Mouse (Mus musculus) limb, embryonic 14.5 days (tissue): ENCODE measurements around the gene Msh5. TPM values are rescaled to one million over a fixed set of nuclear protein-coding genes. Genes with fewer than 3 reads are reported as not detected.
A peak's percentile ranks its signal among the peaks of the same experiment; 100 is the strongest.

ENCODE experiments used
- ATAC-seq: fragments of 200-750 bp; cut with Nextera tagmentation; 2 replicates; pipeline ENCODE4 v1.8.0; 2017; ENCODE audit warnings: low read depth, moderate number of reproducible peaks, moderate TSS enrichment; ENCODE audit not compliant: low FRiP score
- DNase-seq: peaks from one replicate; pipeline ENCODE4 v3.0.0-alpha.2; 2015; ENCODE audit warnings: low spot score
- H3K27ac ChIP-seq: fragments of 300-500 bp; sonication (generic); replicated peaks from 2 replicates; pipeline ENCODE4 v1.5.1; 2014; ENCODE audit warnings: low read depth, mild to moderate bottlenecking, low read length, moderate library complexity, mixed read lengths
- H3K27me3 ChIP-seq: fragments of 300-500 bp; sonication (generic); 2 replicates; pipeline ENCODE4 v1.6.1; 2014; ENCODE audit warnings: low read length, mixed read lengths; ENCODE audit not compliant: control insufficient read depth, insufficient read depth
- H3K36me3 ChIP-seq: fragments of 300-500 bp; sonication (generic); 2 replicates; pipeline ENCODE4 v1.6.1; 2014; ENCODE audit warnings: mild to moderate bottlenecking, low read length, moderate library complexity, mixed read lengths; ENCODE audit not compliant: control insufficient read depth, insufficient read depth
- H3K4me1 ChIP-seq: fragments of 300-500 bp; sonication (generic); 2 replicates; pipeline ENCODE4 v1.6.1; 2014; ENCODE audit warnings: antibody characterized with exemption, low read length, mixed read lengths; ENCODE audit not compliant: control insufficient read depth, insufficient read depth
- H3K4me2 ChIP-seq: fragments of 300-500 bp; sonication (generic); replicated peaks from 2 replicates; pipeline ENCODE4 v1.6.1; 2014; ENCODE audit warnings: low read depth, mild to moderate bottlenecking, low read length, moderate library complexity; ENCODE audit not compliant: severe bottlenecking
- H3K4me3 ChIP-seq: fragments of 300-500 bp; sonication (generic); replicated peaks from 2 replicates; pipeline ENCODE4 v1.5.1; 2014; ENCODE audit warnings: low read length
- H3K9ac ChIP-seq: fragments of 300-500 bp; sonication (generic); 2 replicates; pipeline ENCODE4 v1.6.1; 2014; ENCODE audit warnings: mild to moderate bottlenecking, low read depth, low read length, moderate library complexity; ENCODE audit not compliant: severe bottlenecking
- H3K9me3 ChIP-seq: fragments of 300-500 bp; sonication (generic); 2 replicates; pipeline ENCODE4 v1.6.1; 2016; ENCODE audit warnings: low read length; ENCODE audit not compliant: control insufficient read depth
- POLR2A ChIP-seq: fragments of 200-500 bp; IDR thresholded peaks from 2 replicates; pipeline ENCODE4 v1.8.0; 2012; ENCODE audit warnings: inconsistent platforms, mild to moderate bottlenecking, moderate library complexity, borderline replicate concordance; ENCODE audit not compliant: insufficient read depth, insufficient read length; ENCODE audit errors: extremely low read depth
- WGBS: fragments of 180-500 bp; shearing (Covaris S2); extraction: QIAGEN DNeasy Blood & Tissue Kit; methylation state at CpG from one replicate; pipeline ENCODE4 v1.1.7; 2014; 5-methylcytosine and 5-hydroxymethylcytosine counted together
- polyA plus RNA-seq, 2 experiments: library from polyadenylated mRNA; depleted of rRNA in 1 of 2; stranded (reverse) in 1 of 2; unstranded in 1 of 2; fragments of >200 nt; fragmentation: Nextera tagmentation in 1 of 2; extraction: Ambion mirVana in 1 of 2; gene quantifications; 2 replicates each; pipeline versions ENCODE4 v1.2.1 to v1.2.3; 2012 to 2014

Msh5 gene
- polyA plus RNA-seq, 2 experiments, result 3.5 to 6.4 TPM

DNA sequence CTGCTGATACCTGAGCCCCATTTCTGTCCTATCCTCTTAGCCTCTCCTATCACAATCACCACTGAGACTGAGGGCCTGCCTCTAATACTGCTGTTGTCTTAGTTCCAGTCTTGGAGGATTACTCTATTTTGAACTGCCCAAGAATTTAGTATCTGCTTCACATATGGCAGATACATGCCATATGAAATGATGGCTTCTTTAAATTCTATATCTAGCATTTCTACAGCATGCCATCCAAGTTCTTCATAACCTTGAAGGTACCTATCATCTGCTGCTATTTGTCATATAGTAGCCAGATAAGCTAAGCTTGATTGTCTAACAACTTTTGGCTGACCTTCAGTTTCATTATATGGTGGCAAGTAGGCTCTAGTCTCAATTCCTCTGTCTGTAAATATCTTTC is 51.8 kb downstream of the Msh5 start:
- TF ChIP-seq POLR2A, result no peak
- no peak overlapping the region for H3K27ac ChIP-seq
- no peak for ATAC-seq
- H3K4me2 ChIP-seq, result no peak overlapping the region
- H3K9me3 ChIP-seq, result no peaks in the 10 kb centered on the region
- H3K4me1 ChIP-seq, result peaks cover 4% of the 10 kb centered on the region; the same call in 1 of the 2 replicates
- no peak overlapping the region for H3K9ac ChIP-seq
- no peak overlapping the region for H3K4me3 ChIP-seq
- peaks cover 19% of the 10 kb centered on the region for H3K36me3 ChIP-seq
- no peaks in the 10 kb centered on the region for H3K27me3 ChIP-seq
- DNase-seq, result no peak

GRCm38 (mm10) chr17:34984218-34984617 is 62.3 kb downstream of the Msh5 start:
- H3K4me1 ChIP-seq, result peaks cover 8% of the 10 kb centered on the region
- DNase-seq, result peak; percentile 14
- no peak overlapping the region for H3K27ac ChIP-seq
- peaks cover 28% of the 10 kb centered on the region for H3K36me3 ChIP-seq
- H3K4me3 ChIP-seq, result no peak overlapping the region
- 80% methylated on average over 2 of the region's 2 CpGs for WGBS
- ATAC-seq, result no peak
- no peaks in the 10 kb centered on the region for H3K27me3 ChIP-seq
- no peak overlapping the region for H3K4me2 ChIP-seq
- no peak for TF ChIP-seq POLR2A
- H3K9ac ChIP-seq, result no peak overlapping the region
- no peaks in the 10 kb centered on the region for H3K9me3 ChIP-seq

DNA sequence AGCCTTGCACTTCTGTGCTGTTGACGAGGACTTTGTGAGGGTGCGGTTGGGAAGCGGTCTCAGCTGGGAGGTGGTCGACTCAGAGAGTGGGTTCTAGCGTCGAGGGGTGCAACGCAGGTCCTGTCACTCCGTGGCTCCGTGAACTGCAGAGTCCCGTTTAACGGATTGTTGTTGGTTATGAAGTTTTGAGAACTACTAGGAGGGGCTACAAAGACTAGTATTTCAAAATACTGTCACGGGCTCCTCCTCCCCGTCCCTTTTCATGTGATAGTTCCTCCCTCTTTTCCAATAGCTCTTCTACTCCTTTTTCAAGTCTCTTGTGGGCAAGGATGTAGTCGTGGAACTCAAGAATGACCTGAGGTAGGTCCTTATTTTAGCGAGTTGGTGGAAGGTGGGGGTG is 64.2 kb downstream of the Msh5 start:
- peak overlapping the region; percentile 91 for H3K9ac ChIP-seq
- H3K4me1 ChIP-seq, result peaks cover 8% of the 10 kb centered on the region
- H3K27me3 ChIP-seq, result no peaks in the 10 kb centered on the region
- under 1% methylated on average over 15 of the region's 15 CpGs for WGBS
- DNase-seq (no peak), ATAC-seq (no peak; the same call in 1 of the 2 replicates)
- H3K9me3 ChIP-seq, result no peaks in the 10 kb centered on the region
- H3K4me2 ChIP-seq, result peak overlapping the region; percentile 66
- H3K27ac ChIP-seq, result peak overlapping the region; percentile 98
- no peak for TF ChIP-seq POLR2A
- H3K36me3 ChIP-seq, result peaks cover 21% of the 10 kb centered on the region
- H3K4me3 ChIP-seq, result peak overlapping the region; percentile 86

- H3K27me3 ChIP-seq, result no peaks in the 10 kb centered on the region
- H3K27ac ChIP-seq, result peak within 1 kb of the TSS; percentile 98
- WGBS, result under 1% methylated on average over 58 of the region's 58 CpGs
- H3K9me3 ChIP-seq, result no peaks in the 10 kb centered on the region
- H3K4me3 ChIP-seq, result peak within 1 kb of the TSS; percentile 86
- ATAC-seq (peak; percentile 96), DNase-seq (peak; percentile 94)
- H3K36me3 ChIP-seq, result peaks cover 20% of the 10 kb centered on the region
- H3K9ac ChIP-seq, result peak within 1 kb of the TSS; percentile 91
- H3K4me1 ChIP-seq, result peaks cover 8% of the 10 kb centered on the region
- TF ChIP-seq POLR2A, result peak; percentile 25; the same call in 1 of the 2 replicates
- H3K4me2 ChIP-seq, result peak within 1 kb of the TSS; percentile 66
Measured at GRCm38 (mm10) chr17:34981690-34982180, 64.8 kb downstream of the Msh5 start, which contains the start of gene Lsm2. Gene Lsm2 (plus strand): TSS chr17:34981862.

GRCm38 (mm10) chr17:34980655-34981054 is 65.9 kb downstream of the Msh5 start:
- DNase-seq (peak; percentile 75), ATAC-seq (no peak)
- no peak for TF ChIP-seq POLR2A
- Histone ChIP-seq H3K4me2 (peak overlapping the region; percentile 66), H3K36me3 (peaks cover 9% of the 10 kb centered on the region), H3K4me1 (peaks cover 8% of the 10 kb centered on the region), H3K9ac (peak overlapping the region; percentile 91), H3K27me3 (no peaks in the 10 kb centered on the region), H3K9me3 (no peaks in the 10 kb centered on the region), H3K27ac (peak overlapping the region; percentile 98; the same call in 1 of the 2 replicates), H3K4me3 (peak overlapping the region; percentile 86)
- WGBS, result 16% methylated on average over 2 of the region's 2 CpGs
